Mouse (Mus musculus) layer of hippocampus, adult 18-20 months (tissue): ENCODE data around the gene Zfp1. TPM values are rescaled to one million over a fixed set of nuclear protein-coding genes. Genes with fewer than 3 reads are reported as not detected.
A peak's percentile ranks its signal among the peaks of the same experiment; 100 is the strongest.

ENCODE experiments used
- DNase-seq, 2 experiments: peaks; one replicate each; pipeline ENCODE4 v3.0.0; 2022; ENCODE audit warnings: low spot score in 2 of 2
- long read RNA-seq: library from polyadenylated mRNA; stranded (forward); transcript quantifications from one replicate; pipeline ENCODE4 v2.0.0, GENCODE M21; 2021
- total RNA-seq, 2 experiments: library from RNA; stranded (reverse); gene quantifications; 2 replicates each; pipeline ENCODE4 v1.2.3; 2021

Gene Zfp1
- 10 to 100 TPM; 21.1 to 22.2 TPM for total RNA-seq
- long read RNA-seq, transcript Zfp1-201 (4 exons, 1,811 nt) = major isoform, 10 of 16 reads
- long read RNA-seq, partial matches to known transcripts = 1 of 16 reads
- long read RNA-seq, other reads (novel, unspliced or antisense) = 2 of 16 reads

- DNase-seq = peak; percentile 91 to 96
Observed at GRCm38 (mm10) chr8:111643264-111644141, at the start of gene Zfp1. TSS of gene Zfp1 (plus strand) at chr8:111643401.

DNA sequence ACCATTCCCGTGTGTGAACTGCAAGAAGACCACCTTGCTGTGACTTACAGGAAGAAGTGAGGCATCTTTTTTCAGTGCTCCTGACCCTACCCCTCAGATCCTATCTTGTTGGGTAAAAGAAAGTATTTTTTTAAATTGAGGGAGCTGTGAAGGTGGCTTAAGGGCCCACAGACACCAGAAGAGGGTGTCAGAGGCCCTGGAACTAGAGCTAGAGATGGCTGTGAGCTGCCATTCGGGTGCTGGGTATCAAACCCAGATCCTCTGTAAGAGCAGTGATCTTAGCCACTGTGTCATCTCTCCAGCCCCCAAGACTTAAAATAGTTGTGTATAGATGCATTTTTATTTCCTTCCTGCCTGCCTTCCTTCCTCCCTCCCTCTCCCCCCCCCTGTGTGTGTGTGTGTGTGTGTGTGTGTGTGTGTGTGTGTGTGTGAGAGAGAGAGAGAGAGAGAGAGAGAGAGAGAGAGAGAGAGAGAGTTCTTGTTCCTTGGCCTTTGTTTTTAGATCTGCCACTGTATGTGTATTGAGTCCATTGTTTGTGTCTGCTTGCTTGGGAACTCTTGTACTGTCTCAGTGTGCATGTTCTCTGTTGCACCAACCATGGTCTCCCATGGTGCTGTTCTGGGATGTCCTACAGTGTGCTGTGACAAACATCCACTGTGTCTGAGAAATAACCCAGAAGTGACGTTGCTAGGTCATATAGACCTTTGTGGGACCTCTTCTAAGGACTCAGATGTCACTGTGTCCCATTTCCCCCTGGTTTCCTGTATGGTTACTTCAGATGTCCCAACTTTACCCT is 49.0 kb upstream of the Zfp1 start:
- DNase-seq = no peak

- no peak for DNase-seq
Observed at GRCm38 (mm10) chr8:111594951-111595350, 48.2 kb upstream of the Zfp1 start.

- no peak for DNase-seq
Observed at GRCm38 (mm10) chr8:111595712-111596484, 47.3 kb upstream of the Zfp1 start.

- DNase-seq = no peak
Observed at GRCm38 (mm10) chr8:111596485-111596821, 46.7 kb upstream of the Zfp1 start.

DNA sequence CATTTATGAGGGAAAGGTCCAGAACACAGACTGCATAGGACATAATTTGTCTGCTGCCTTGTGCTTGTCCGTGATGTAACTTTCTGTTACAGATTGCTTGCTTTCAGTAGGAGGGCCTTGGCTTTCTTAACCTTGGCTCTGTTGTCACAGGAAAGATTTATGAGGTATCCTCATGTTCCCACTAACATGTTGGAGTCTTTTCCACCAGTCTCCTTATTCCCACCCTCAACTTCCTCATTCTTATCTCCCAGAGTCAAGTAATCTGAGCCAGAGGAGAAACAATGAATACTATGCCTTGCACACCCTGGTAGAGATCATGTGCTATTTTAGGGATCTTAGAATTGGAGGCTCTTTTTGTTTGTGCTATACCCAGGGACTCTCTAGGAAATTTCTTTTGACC is 45.9 kb upstream of the Zfp1 start:
- no peak for DNase-seq

- DNase-seq = no peak
Observed at GRCm38 (mm10) chr8:111599707-111600444, 43.3 kb upstream of the Zfp1 start.

DNA sequence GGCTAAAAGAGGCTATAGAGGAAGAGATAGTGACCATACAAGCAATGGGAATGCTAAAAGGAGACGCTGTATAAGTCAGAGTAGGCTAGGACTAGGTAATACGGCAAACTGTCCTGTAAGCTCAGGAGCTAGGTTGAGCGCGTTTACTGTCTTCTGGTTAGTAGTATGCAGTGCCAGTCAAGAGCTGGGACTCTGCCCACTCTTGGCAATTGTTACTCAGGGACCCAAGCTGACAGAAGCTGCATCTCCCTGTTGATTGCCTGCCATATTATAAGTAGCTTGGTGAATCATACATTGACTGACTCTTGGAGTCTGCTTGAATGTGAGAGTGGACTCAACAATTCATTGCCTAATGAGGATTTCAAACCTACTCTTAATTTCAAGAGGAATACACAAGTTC is 41.2 kb upstream of the Zfp1 start:
- DNase-seq = peak; percentile 45 to 73

- DNase-seq = no peak
Observed at GRCm38 (mm10) chr8:111604986-111605385, 38.2 kb upstream of the Zfp1 start.

DNA sequence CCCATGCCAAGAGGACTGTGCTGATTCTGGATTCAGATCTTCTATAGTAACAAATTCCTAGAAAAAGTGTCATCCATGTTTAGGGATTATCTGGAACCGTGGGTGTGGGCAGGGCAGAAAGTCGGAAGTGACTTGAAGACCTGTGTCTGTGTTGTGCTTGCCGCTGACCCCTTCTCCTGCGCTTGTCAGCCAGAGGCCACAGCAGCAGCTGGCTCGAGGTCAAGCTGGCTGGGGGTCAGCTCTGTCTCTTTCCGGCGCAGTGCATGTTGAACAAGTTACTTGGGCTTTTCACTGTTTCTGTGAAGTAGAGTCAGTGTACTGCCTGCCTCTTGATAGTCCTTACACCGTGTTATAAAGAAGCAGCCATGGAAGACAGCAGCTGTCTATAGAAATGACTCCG is 36.2 kb upstream of the Zfp1 start:
- no peak for DNase-seq

GRCm38 (mm10) chr8:111607414-111607813 is 35.8 kb upstream of the Zfp1 start:
- no peak for DNase-seq

- no peak for DNase-seq
Observed at GRCm38 (mm10) chr8:111613181-111613580, 30.0 kb upstream of the Zfp1 start.

GRCm38 (mm10) chr8:111614786-111615701 is 28.2 kb upstream of the Zfp1 start:
- no peak for DNase-seq

GRCm38 (mm10) chr8:111617812-111618211 is 25.4 kb upstream of the Zfp1 start:
- DNase-seq = no peak

GRCm38 (mm10) chr8:111618273-111618672 is 24.9 kb upstream of the Zfp1 start:
- DNase-seq = no peak

GRCm38 (mm10) chr8:111619936-111620335 is 23.3 kb upstream of the Zfp1 start:
- DNase-seq = no peak

DNA sequence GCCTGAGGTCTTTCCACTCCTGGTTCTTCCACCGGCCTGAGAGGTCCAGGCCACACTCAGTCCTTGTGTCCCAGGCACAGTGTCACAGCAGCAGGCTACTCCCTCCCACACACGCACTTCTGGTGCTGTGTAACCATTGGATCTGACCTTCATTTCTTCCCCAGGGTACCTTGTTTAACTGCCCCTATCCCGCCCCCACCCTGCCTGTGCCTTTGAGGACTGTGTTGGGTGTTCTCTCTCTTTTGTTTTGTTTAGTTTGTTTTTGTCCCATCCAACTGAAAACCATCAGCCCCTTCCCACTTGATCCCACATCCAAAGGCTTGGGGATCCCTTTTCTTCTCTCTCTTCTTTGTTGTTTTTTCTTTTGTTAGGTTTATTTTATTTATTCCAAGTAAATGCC is 21.1 kb upstream of the Zfp1 start:
- no peak for DNase-seq

GRCm38 (mm10) chr8:111622553-111622952 is 20.6 kb upstream of the Zfp1 start:
- DNase-seq = no peak

GRCm38 (mm10) chr8:111624081-111624852 is 18.9 kb upstream of the Zfp1 start:
- peak in 1 of 2 experiments; percentile 65 for DNase-seq
